Mouse (Mus musculus) forebrain, embryonic 16.5 days (tissue): ENCODE results near the gene Gstm4. TPM values are rescaled to one million over a fixed set of nuclear protein-coding genes. Genes with fewer than 3 reads are reported as not detected.

Experiments
- ATAC-seq: fragments of 200-750 bp; cut with Nextera tagmentation; 2 replicates; pipeline ENCODE4 v1.8.0; 2017; ENCODE audit warnings: mild to moderate bottlenecking, moderate library complexity
- H3K27ac ChIP-seq: fragments of 300-500 bp; sonication (generic); 2 replicates; pipeline ENCODE4 v1.5.1; 2014; ENCODE audit warnings: low read length, control low read depth
- H3K27me3 ChIP-seq: fragments of 300-500 bp; sonication (generic); replicated peaks from 2 replicates; pipeline ENCODE4 v1.6.1; 2014; ENCODE audit warnings: low read length; ENCODE audit not compliant: control insufficient read depth, insufficient read depth
- H3K36me3 ChIP-seq: fragments of 300-500 bp; sonication (generic); 2 replicates; pipeline ENCODE4 v1.6.1; 2014; ENCODE audit not compliant: control insufficient read depth, insufficient read depth
- H3K4me1 ChIP-seq: fragments of 300-500 bp; sonication (generic); replicated peaks from 2 replicates; pipeline ENCODE4 v1.6.1; 2014; ENCODE audit warnings: low read length; ENCODE audit not compliant: control insufficient read depth, insufficient read depth
- H3K4me2 ChIP-seq: fragments of 300-500 bp; sonication (generic); 2 replicates; pipeline ENCODE4 v1.6.1; 2014; ENCODE audit warnings: mild to moderate bottlenecking, low read length, control low read depth
- H3K4me3 ChIP-seq: fragments of 300-500 bp; sonication (generic); replicated peaks from 2 replicates; pipeline ENCODE4 v1.5.1; 2014; ENCODE audit warnings: mild to moderate bottlenecking, low read length, control low read depth
- H3K9ac ChIP-seq: fragments of 300-500 bp; sonication (generic); replicated peaks from 2 replicates; pipeline ENCODE4 v1.6.1; 2014; ENCODE audit warnings: low read depth, low read length, control low read depth
- H3K9me3 ChIP-seq: fragments of 300-500 bp; sonication (generic); 2 replicates; pipeline ENCODE4 v1.6.1; 2016; ENCODE audit warnings: low read length; ENCODE audit not compliant: control insufficient read depth
- WGBS: fragments of 180-500 bp; shearing (Covaris S2); extraction: QIAGEN DNeasy Blood & Tissue Kit; methylation state at CpG from one replicate; pipeline ENCODE4 v1.1.7; 2014; 5-methylcytosine and 5-hydroxymethylcytosine counted together
- polyA plus RNA-seq: library from polyadenylated mRNA; unstranded; fragments of >200 nt; fragmentation: Nextera tagmentation; extraction: Ambion mirVana; gene quantifications from 2 replicates; pipeline ENCODE4 v1.2.1, GENCODE M21; 2015

The Gstm4 gene
- polyA plus RNA-seq, 1 experiment from 2014 or later: 15.9 TPM

GRCm38 (mm10) chr3:108050493-108050892 is 5.8 kb upstream of the Gstm4 start:
- no peak overlapping the region for H3K9ac ChIP-seq
- no peaks in the 10 kb centered on the region for H3K4me1 ChIP-seq
- no peaks in the 10 kb centered on the region for H3K36me3 ChIP-seq
- H3K4me2 ChIP-seq: no peak overlapping the region
- H3K27me3 ChIP-seq: no peaks in the 10 kb centered on the region
- WGBS: 90% methylated on average over 5 of the region's 5 CpGs
- no peak overlapping the region for H3K27ac ChIP-seq
- ATAC-seq: no peak
- H3K4me3 ChIP-seq: no peak overlapping the region
- no peaks in the 10 kb centered on the region for H3K9me3 ChIP-seq

GRCm38 (mm10) chr3:108048306-108048705 is 3.6 kb upstream of the Gstm4 start:
- Histone ChIP-seq H3K36me3 (no peaks in the 10 kb centered on the region), H3K9me3 (no peaks in the 10 kb centered on the region), H3K27ac (no peak overlapping the region), H3K4me1 (no peaks in the 10 kb centered on the region; the same call in 1 of the 2 replicates), H3K4me2 (no peak overlapping the region), H3K4me3 (no peak overlapping the region), H3K27me3 (no peaks in the 10 kb centered on the region), H3K9ac (no peak overlapping the region)
- no peak for ATAC-seq
- WGBS: 75% methylated on average over 3 of the region's 3 CpGs

GRCm38 (mm10) chr3:108046944-108047655 is 2.4 kb upstream of the Gstm4 start:
- H3K4me1 ChIP-seq: no peaks in the 10 kb centered on the region; the same call in 1 of the 2 replicates
- no peak overlapping the region for H3K27ac ChIP-seq
- no peak overlapping the region for H3K9ac ChIP-seq
- no peak overlapping the region for H3K4me2 ChIP-seq
- no peaks in the 10 kb centered on the region for H3K36me3 ChIP-seq
- H3K27me3 ChIP-seq: no peaks in the 10 kb centered on the region
- ATAC-seq: no peak
- no peak overlapping the region for H3K4me3 ChIP-seq
- WGBS: 90% methylated on average over 2 of the region's 2 CpGs
- no peaks in the 10 kb centered on the region for H3K9me3 ChIP-seq

- no peak for ATAC-seq
- Histone ChIP-seq H3K4me2 (no peak overlapping the region), H3K9me3 (no peaks in the 10 kb centered on the region), H3K9ac (no peak overlapping the region), H3K36me3 (no peaks in the 10 kb centered on the region), H3K4me1 (no peaks in the 10 kb centered on the region), H3K27me3 (no peaks in the 10 kb centered on the region), H3K4me3 (no peak overlapping the region), H3K27ac (no peak overlapping the region)
- 74% methylated on average over 5 of the region's 5 CpGs for WGBS
Measured at GRCm38 (mm10) chr3:108033156-108033555, 11.5 kb downstream of the Gstm4 start.

- Histone ChIP-seq H3K36me3 (no peaks in the 10 kb centered on the region), H3K4me3 (no peak overlapping the region), H3K4me1 (no peaks in the 10 kb centered on the region), H3K4me2 (no peak overlapping the region), H3K27ac (no peak overlapping the region), H3K9ac (no peak overlapping the region), H3K27me3 (no peaks in the 10 kb centered on the region), H3K9me3 (no peaks in the 10 kb centered on the region)
- ATAC-seq: no peak
Measured at GRCm38 (mm10) chr3:108032113-108032512, 12.6 kb downstream of the Gstm4 start.

- no peaks in the 10 kb centered on the region for H3K27me3 ChIP-seq
- H3K4me2 ChIP-seq: no peak overlapping the region
- 59% methylated on average over 4 of the region's 4 CpGs for WGBS
- no peak overlapping the region for H3K27ac ChIP-seq
- ATAC-seq: no peak
- no peak overlapping the region for H3K9ac ChIP-seq
- H3K4me3 ChIP-seq: no peak overlapping the region
- no peaks in the 10 kb centered on the region for H3K4me1 ChIP-seq
- H3K9me3 ChIP-seq: no peaks in the 10 kb centered on the region
- H3K36me3 ChIP-seq: no peaks in the 10 kb centered on the region
Measured at GRCm38 (mm10) chr3:108028641-108029365, 15.9 kb downstream of the Gstm4 start.

GRCm38 (mm10) chr3:108026597-108026996 is 18.1 kb downstream of the Gstm4 start:
- Histone ChIP-seq H3K27me3 (no peaks in the 10 kb centered on the region), H3K9ac (no peak overlapping the region), H3K4me2 (no peak overlapping the region), H3K4me1 (no peaks in the 10 kb centered on the region), H3K27ac (no peak overlapping the region), H3K9me3 (no peaks in the 10 kb centered on the region), H3K4me3 (no peak overlapping the region), H3K36me3 (no peaks in the 10 kb centered on the region)
- ATAC-seq: no peak
- 68% methylated on average over 1 of the region's 1 CpGs for WGBS

- H3K27ac ChIP-seq: no peak overlapping the region
- 87% methylated on average over 5 of the region's 5 CpGs for WGBS
Measured at GRCm38 (mm10) chr3:108026049-108026448, 18.6 kb downstream of the Gstm4 start.

GRCm38 (mm10) chr3:108025318-108025717 is 19.4 kb downstream of the Gstm4 start:
- no peak overlapping the region for H3K4me2 ChIP-seq
- H3K27me3 ChIP-seq: no peaks in the 10 kb centered on the region
- ATAC-seq: no peak
- H3K4me1 ChIP-seq: no peaks in the 10 kb centered on the region
- H3K27ac ChIP-seq: no peak overlapping the region
- H3K9me3 ChIP-seq: no peaks in the 10 kb centered on the region
- H3K4me3 ChIP-seq: no peak overlapping the region
- H3K9ac ChIP-seq: no peak overlapping the region
- H3K36me3 ChIP-seq: no peaks in the 10 kb centered on the region
- WGBS: 76% methylated on average over 4 of the region's 4 CpGs

More at GRCm38 (mm10) chr3:108026049-108026448, 18.6 kb downstream of the Gstm4 start:
- no peak for ATAC-seq
- no peaks in the 10 kb centered on the region for H3K27me3 ChIP-seq
- H3K9ac ChIP-seq: no peak overlapping the region
- no peak overlapping the region for H3K4me2 ChIP-seq
- no peaks in the 10 kb centered on the region for H3K9me3 ChIP-seq
- H3K36me3 ChIP-seq: no peaks in the 10 kb centered on the region
- H3K4me3 ChIP-seq: no peak overlapping the region
- no peaks in the 10 kb centered on the region for H3K4me1 ChIP-seq
